Mouse (Mus musculus) cortical plate, adult 2 months (tissue): ENCODE measurements around the gene Galk1.

Source experiments
- CTCF ChIP-seq: fragments of 200-500 bp; IDR thresholded peaks from 2 replicates; pipeline ENCODE4 v1.5.1; 2011; ENCODE audit warnings: mild to moderate bottlenecking, control low read depth, low read length; ENCODE audit not compliant: insufficient read depth; ENCODE audit errors: extremely low read depth
- POLR2A ChIP-seq: fragments of 200-500 bp; IDR thresholded peaks from 2 replicates; pipeline ENCODE4 v1.6.1; 2011; ENCODE audit warnings: mild to moderate bottlenecking, low read length, control low read depth; ENCODE audit not compliant: insufficient read depth; ENCODE audit errors: extremely low read depth

- TF ChIP-seq POLR2A, result no peak
- TF ChIP-seq CTCF, result no peak
Observed at GRCm38 (mm10) chr11:115982472-115982871, 30.0 kb downstream of the Galk1 start.
